Mouse (Mus musculus) liver, postnatal 0 days (tissue): ENCODE data around the gene Taf15.

Source experiments
- CTCF ChIP-seq: sonication (generic); IDR thresholded peaks from 2 replicates; pipeline ENCODE4 v1.5.1; 2016; ENCODE audit warnings: antibody characterized with exemption, low read depth
- EP300 ChIP-seq: IDR thresholded peaks from 2 replicates; pipeline ENCODE4 v1.6.1; 2016; ENCODE audit warnings: antibody characterized with exemption, low read depth, mild to moderate bottlenecking

GRCm38 (mm10) chr11:83454548-83454947 is 18.3 kb upstream of the Taf15 start:
- TF ChIP-seq CTCF (no peak), EP300 (0 out of 2 replicates have a peak, but pooled peaks have one; percentile 11)
